Mouse (Mus musculus): ENCODE results near the gene Tmem121. TPM values are rescaled to one million over a fixed set of nuclear protein-coding genes. Genes with fewer than 3 reads are reported as not detected.
A peak's percentile ranks its signal among the peaks of the same experiment; 100 is the strongest.
"Not testable (repeated sequence)": the region's sequence is repeated elsewhere in the genome, so short reads cannot be mapped to it uniquely, and the experiment has no call there.

The Tmem121 gene
- total RNA-seq, 4 experiments from 2014 or later, result 0.16 to 0.22 TPM; not detected in 2

GRCm38 (mm10) chr12:113221289-113221688, 35.6 kb downstream of the Tmem121 start:
- peak; percentile 12 for DNase-seq (ENCODE audit: low spot score)

GRCm38 (mm10) chr12:113222121-113222636, 36.4 kb downstream of the Tmem121 start:
- peak; percentile 89 for DNase-seq (ENCODE audit: low spot score)

GRCm38 (mm10) chr12:113222748-113223147, 37.0 kb downstream of the Tmem121 start:
- DNase-seq (ENCODE audit: low spot score), result peak; percentile 26

DNA sequence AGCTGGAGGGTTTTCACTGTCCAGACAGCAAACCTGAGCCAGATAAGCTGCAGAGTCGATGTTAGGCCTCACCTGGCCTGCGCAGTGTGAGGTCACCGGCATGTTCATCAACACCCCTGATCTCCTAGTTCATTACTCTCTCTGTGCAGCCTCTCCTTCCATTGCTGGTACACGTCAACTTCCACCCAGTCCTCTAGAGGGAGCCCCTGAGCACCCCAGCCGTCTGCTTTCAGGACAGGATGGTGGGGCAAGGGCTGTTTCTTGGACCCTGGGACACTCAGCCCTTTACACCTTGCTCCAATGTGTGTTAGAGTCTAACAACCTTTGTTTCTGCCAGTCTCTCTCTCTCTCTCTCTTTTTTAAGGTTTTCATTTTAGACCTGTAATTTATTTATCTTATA, 38.5 kb downstream of the Tmem121 start:
- no peak for DNase-seq (ENCODE audit: low spot score)

DNA sequence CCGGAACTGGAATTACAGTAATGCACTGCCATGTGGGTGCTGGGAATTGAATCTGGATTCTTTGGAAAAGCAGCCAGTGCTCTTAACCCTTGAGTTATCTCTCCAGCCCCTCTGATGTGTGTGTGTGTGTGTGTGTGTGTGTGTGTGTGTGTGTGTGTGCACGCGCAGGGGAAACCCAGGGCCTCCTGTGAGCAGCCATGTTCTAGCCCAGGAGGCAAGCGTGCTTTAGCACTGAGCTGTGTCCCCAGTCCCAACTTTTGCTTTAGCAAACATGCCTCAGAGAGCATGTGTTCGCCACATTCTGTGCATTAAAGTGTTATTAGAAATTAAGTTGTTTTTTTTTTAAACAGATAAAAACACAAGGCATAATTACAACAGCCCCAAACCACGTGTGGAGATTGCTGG, 39.0 kb downstream of the Tmem121 start:
- DNase-seq (ENCODE audit: low spot score), result no peak

GRCm38 (mm10) chr12:113227970-113228593, 42.4 kb downstream of the Tmem121 start:
- DNase-seq (ENCODE audit: low spot score), result no peak

GRCm38 (mm10) chr12:113230741-113231140, 45.0 kb downstream of the Tmem121 start:
- no peak for DNase-seq (ENCODE audit: low spot score)

DNA sequence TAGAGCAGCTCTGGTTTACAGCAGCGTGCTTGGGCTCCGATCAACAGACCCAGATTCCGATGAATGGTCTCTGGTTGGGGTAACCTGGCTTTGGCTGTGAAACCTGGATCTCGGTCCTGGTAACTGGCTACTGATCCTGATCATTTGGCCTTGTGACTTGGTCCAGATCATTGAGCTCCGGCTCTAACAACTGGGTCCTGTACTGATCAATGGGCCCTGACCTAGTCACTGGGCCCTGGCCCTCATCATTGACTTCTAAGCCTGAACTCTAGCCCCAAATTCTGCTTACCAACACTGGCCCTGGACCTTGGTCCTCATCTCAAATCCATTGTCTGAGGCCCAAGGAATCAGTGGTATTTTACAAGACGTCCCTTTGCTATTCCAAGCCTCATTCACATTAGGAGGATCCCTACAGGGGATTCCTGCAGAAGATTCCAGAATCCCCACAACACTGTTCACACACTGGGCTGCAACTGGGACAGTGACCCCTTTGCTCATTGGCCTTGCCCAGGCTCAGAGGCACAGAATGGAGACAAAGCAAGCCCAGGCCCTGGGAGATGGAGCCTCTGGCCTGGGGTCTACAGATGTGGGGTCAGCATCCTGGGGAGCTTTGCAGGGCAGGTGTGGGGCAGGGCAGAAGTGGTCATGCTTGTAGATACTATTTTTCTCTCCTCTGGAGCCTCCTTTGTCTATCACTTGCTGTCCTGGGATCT, 46.0 kb downstream of the Tmem121 start:
- not testable (repeated sequence) for DNase-seq (ENCODE audit: low spot score)

DNA sequence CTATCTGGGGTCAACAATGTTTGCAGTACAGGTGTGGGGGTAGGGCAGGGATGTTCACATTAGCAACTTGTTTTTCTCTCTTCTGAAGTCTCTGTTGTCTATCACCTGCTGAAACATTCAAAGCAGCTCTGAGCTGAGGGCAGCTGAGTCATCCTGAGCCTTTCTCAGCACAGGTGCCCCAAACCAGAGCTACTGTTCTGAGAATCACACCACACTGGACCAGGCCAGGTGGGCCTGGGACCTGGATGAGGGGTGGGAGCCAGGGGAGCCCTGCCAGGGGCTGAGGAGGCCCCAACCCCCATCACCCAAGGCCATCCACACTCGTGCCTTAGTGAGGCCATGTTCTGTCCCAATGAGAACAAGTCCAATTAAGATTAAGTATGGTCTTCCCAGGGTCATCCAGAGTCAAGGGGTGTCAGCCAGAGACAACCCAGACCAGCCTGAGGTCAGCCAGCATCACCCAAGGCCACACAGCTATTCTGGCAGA, 46.6 kb downstream of the Tmem121 start:
- DNase-seq (ENCODE audit: low spot score), result not testable (repeated sequence)

Other genes starting within 250 kb of the Tmem121 start
- 10 to 100 TPM in 1 of 4 experiments, 1 to 10 TPM in 3; 7.0 to 11.7 (median 8.5) TPM for gene Nudt14, start 243.8 kb upstream of the Tmem121 start, total RNA-seq (2022)
- gene Btbd6, start 209.4 kb upstream of the Tmem121 start, total RNA-seq (2022), result 10 to 100 TPM; 21.6 to 29.6 (median 26.3) TPM
- gene Brf1, start 185.2 kb upstream of the Tmem121 start, total RNA-seq (2022), result 10 to 100 TPM; 22.9 to 28.1 (median 24.6) TPM
- gene Pacs2, start 171.4 kb upstream of the Tmem121 start, total RNA-seq (2022), result 10 to 100 TPM; 30.4 to 38.2 (median 36.1) TPM
- not detected for gene Tex22, start 111.4 kb upstream of the Tmem121 start, total RNA-seq (2022)
- 10 to 100 TPM; 45.0 to 47.2 (median 46.1) TPM for gene Mta1, start 87.7 kb upstream of the Tmem121 start, total RNA-seq (2022)
- 1,000 to 10,000 TPM; 1,612 to 1,913 (median 1,690) TPM for gene Crip2, start 45.7 kb upstream of the Tmem121 start, total RNA-seq (2022)
- 100 to 1,000 TPM; 154 to 215 (median 169) TPM for gene Crip1, start 39.6 kb upstream of the Tmem121 start, total RNA-seq (2022)
- under 1 TPM; 0.12 to 0.49 (median 0.33) TPM for gene Tedc1, start 29.5 kb upstream of the Tmem121 start, total RNA-seq (2022)

Measured in heart, adult 8-10 months (tissue).